Mouse (Mus musculus): ENCODE data around the gene Tbp.

The Tbp gene

GRCm38 (mm10) chr17:15499656-15500394 is at the start of gene Tbp, which contains the start of gene Psmb1:
Gene Tbp (plus strand): TSS chr17:15499888.
Gene Psmb1 (minus strand): TSS chr17:15499751.
- DNase-seq (ENCODE audit: low spot score in 2 of 2) = peak; percentile 92 to 98

GRCm38 (mm10) chr17:15455203-15455602 is 44.5 kb upstream of the Tbp start:
- no peak for DNase-seq (ENCODE audit: low spot score in 2 of 2)

GRCm38 (mm10) chr17:15456595-15456994 is 43.1 kb upstream of the Tbp start:
- DNase-seq (ENCODE audit: low spot score in 2 of 2) = no peak

GRCm38 (mm10) chr17:15459761-15460160 is 39.9 kb upstream of the Tbp start:
- DNase-seq (ENCODE audit: low spot score in 2 of 2) = no peak

GRCm38 (mm10) chr17:15461921-15462495 is 37.7 kb upstream of the Tbp start:
- no peak for DNase-seq (ENCODE audit: low spot score in 2 of 2)

- peak in 1 of 2 experiments; percentile 64 for DNase-seq (ENCODE audit: low spot score in 2 of 2)
Observed at GRCm38 (mm10) chr17:15467669-15468068, 32.0 kb upstream of the Tbp start.

- no peak for DNase-seq (ENCODE audit: low spot score in 2 of 2)
Observed at GRCm38 (mm10) chr17:15472671-15473070, 27.0 kb upstream of the Tbp start.

GRCm38 (mm10) chr17:15490542-15490941 is 9.1 kb upstream of the Tbp start:
- DNase-seq (ENCODE audit: low spot score in 2 of 2) = no peak

GRCm38 (mm10) chr17:15497882-15498752 is 1.6 kb upstream of the Tbp start:
- DNase-seq (ENCODE audit: low spot score in 2 of 2) = peak; percentile 79 to 95

- DNase-seq (ENCODE audit: low spot score in 2 of 2) = no peak
Observed at GRCm38 (mm10) chr17:15498753-15499113, 955 bp upstream of the Tbp start.

- no peak for DNase-seq (ENCODE audit: low spot score in 2 of 2)
Observed at GRCm38 (mm10) chr17:15510694-15511093, 11.0 kb downstream of the Tbp start.

- no peak for DNase-seq (ENCODE audit: low spot score in 2 of 2)
Observed at GRCm38 (mm10) chr17:15517776-15518175, 18.1 kb downstream of the Tbp start.

- no peak for DNase-seq (ENCODE audit: low spot score in 2 of 2)
Observed at GRCm38 (mm10) chr17:15518186-15518585, 18.5 kb downstream of the Tbp start.

GRCm38 (mm10) chr17:15518766-15519165 is 19.1 kb downstream of the Tbp start:
- no peak for DNase-seq (ENCODE audit: low spot score in 2 of 2)

- no peak for DNase-seq (ENCODE audit: low spot score in 2 of 2)
Observed at GRCm38 (mm10) chr17:15526304-15526703, 26.6 kb downstream of the Tbp start.

- peak; percentile 81 to 93 for DNase-seq (ENCODE audit: low spot score in 2 of 2)
Observed at GRCm38 (mm10) chr17:15526986-15527810, 27.5 kb downstream of the Tbp start, which contains the start of gene Pdcd2. Gene Pdcd2 (minus strand): TSS chr17:15527301.

GRCm38 (mm10) chr17:15527811-15528136 is 28.1 kb downstream of the Tbp start:
- DNase-seq (ENCODE audit: low spot score in 2 of 2) = no peak

GRCm38 (mm10) chr17:15528887-15529286 is 29.2 kb downstream of the Tbp start:
- DNase-seq (ENCODE audit: low spot score in 2 of 2) = no peak

- peak in 1 of 2 experiments; percentile 55 for DNase-seq (ENCODE audit: low spot score in 2 of 2)
Observed at GRCm38 (mm10) chr17:15530141-15530540, 30.5 kb downstream of the Tbp start.

GRCm38 (mm10) chr17:15535162-15535800 is 35.6 kb downstream of the Tbp start:
- DNase-seq (ENCODE audit: low spot score in 2 of 2) = peak in 1 of 2 experiments; percentile 74

- no peak for DNase-seq (ENCODE audit: low spot score in 2 of 2)
Observed at GRCm38 (mm10) chr17:15535943-15536342, 36.3 kb downstream of the Tbp start.
